Mouse (Mus musculus) liver, embryonic 12.5 days (tissue): ENCODE measurements around the gene Grin3b. TPM values are rescaled to one million over a fixed set of nuclear protein-coding genes. Genes with fewer than 3 reads are reported as not detected.

Source experiments
- ATAC-seq: fragments of 200-750 bp; cut with Nextera tagmentation; 2 replicates; pipeline ENCODE4 v1.8.0; 2017; ENCODE audit warnings: moderate number of reproducible peaks, mild to moderate bottlenecking, moderate library complexity
- H3K27ac ChIP-seq: fragments of 300-500 bp; sonication (generic); 2 replicates; pipeline ENCODE4 v1.5.1; 2016; ENCODE audit warnings: mild to moderate bottlenecking
- H3K27me3 ChIP-seq: fragments of 300-500 bp; sonication (generic); replicated peaks from 2 replicates; pipeline ENCODE4 v1.6.1; 2016; ENCODE audit warnings: mild to moderate bottlenecking, moderate library complexity
- H3K36me3 ChIP-seq: fragments of 300-500 bp; sonication (generic); 2 replicates; pipeline ENCODE4 v1.6.1; 2016; ENCODE audit warnings: mild to moderate bottlenecking, moderate library complexity
- H3K4me1 ChIP-seq: fragments of 300-500 bp; sonication (generic); 2 replicates; pipeline ENCODE4 v1.6.1; 2016
- H3K4me2 ChIP-seq: fragments of 300-500 bp; sonication (generic); 2 replicates; pipeline ENCODE4 v1.6.1; 2016; ENCODE audit warnings: mild to moderate bottlenecking, moderate library complexity
- H3K4me3 ChIP-seq: fragments of 300-500 bp; sonication (generic); 2 replicates; pipeline ENCODE4 v1.5.1; 2016; ENCODE audit warnings: mild to moderate bottlenecking, moderate library complexity
- H3K9ac ChIP-seq: fragments of 300-500 bp; sonication (generic); 2 replicates; pipeline ENCODE4 v1.6.1; 2016; ENCODE audit warnings: mild to moderate bottlenecking, moderate library complexity
- H3K9me3 ChIP-seq: fragments of 300-500 bp; sonication (generic); replicated peaks from 2 replicates; pipeline ENCODE4 v1.6.1; 2016; ENCODE audit warnings: mild to moderate bottlenecking, moderate library complexity
- WGBS: fragments of 180-500 bp; shearing (Covaris S2); methylation state at CpG from one replicate; pipeline ENCODE4 v1.1.7; 2016; ENCODE audit not compliant: insufficient replicate concordance; 5-methylcytosine and 5-hydroxymethylcytosine counted together
- polyA plus RNA-seq: library from polyadenylated mRNA; unstranded; fragments of >200 nt; fragmentation: Nextera tagmentation; extraction: Ambion mirVana; gene quantifications from 2 replicates; pipeline ENCODE4 v1.2.1, GENCODE M21; 2016

Grin3b gene
- polyA plus RNA-seq, 1 experiment from 2014 or later, result 0.14 TPM

- ATAC-seq, result no peak
- H3K4me2 ChIP-seq, result no peak overlapping the region
- 0 out of 2 replicates have a peak overlapping the region, but pooled peaks have one; percentile 85 for H3K27ac ChIP-seq
- H3K4me3 ChIP-seq, result no peak overlapping the region
- H3K36me3 ChIP-seq, result peaks cover 66% of the 10 kb centered on the region
- peaks cover 56% of the 10 kb centered on the region for H3K4me1 ChIP-seq
- peaks cover 16% of the 10 kb centered on the region for H3K9me3 ChIP-seq
- peaks cover 24% of the 10 kb centered on the region for H3K27me3 ChIP-seq
- no peak overlapping the region for H3K9ac ChIP-seq
- WGBS, result 57% methylated on average over 28 of the region's 28 CpGs
These were observed 44.2 kb downstream of the Grin3b start for GRCm38 (mm10) chr10:80014484-80015290.

GRCm38 (mm10) chr10:80015583-80015982, 45.1 kb downstream of the Grin3b start:
- WGBS, result 75% methylated on average over 10 of the region's 10 CpGs
- Histone ChIP-seq H3K9ac (peak overlapping the region; percentile 70; the same call in 1 of the 2 replicates), H3K4me3 (no peak overlapping the region), H3K4me2 (no peak overlapping the region), H3K4me1 (peaks cover 65% of the 10 kb centered on the region), H3K27me3 (peaks cover 24% of the 10 kb centered on the region), H3K27ac (peak overlapping the region; percentile 85), H3K36me3 (peaks cover 65% of the 10 kb centered on the region), H3K9me3 (peaks cover 7% of the 10 kb centered on the region)
- ATAC-seq, result no peak

GRCm38 (mm10) chr10:80016511-80016910, 46.0 kb downstream of the Grin3b start, which contains the start of gene Arhgap45:
Gene Arhgap45 (plus strand): TSS chr10:80016653.
- H3K4me3 ChIP-seq, result peak within 1 kb of the TSS; percentile 62
- H3K4me2 ChIP-seq, result peak within 1 kb of the TSS; percentile 82
- peaks cover 65% of the 10 kb centered on the region for H3K36me3 ChIP-seq
- H3K9me3 ChIP-seq, result no peaks in the 10 kb centered on the region
- peaks cover 68% of the 10 kb centered on the region for H3K4me1 ChIP-seq
- H3K9ac ChIP-seq, result peak within 1 kb of the TSS; percentile 70
- WGBS, result 18% methylated on average over 11 of the region's 11 CpGs
- peak; percentile 74 for ATAC-seq
- H3K27me3 ChIP-seq, result peaks cover 24% of the 10 kb centered on the region
- peak within 1 kb of the TSS; percentile 85 for H3K27ac ChIP-seq

DNA sequence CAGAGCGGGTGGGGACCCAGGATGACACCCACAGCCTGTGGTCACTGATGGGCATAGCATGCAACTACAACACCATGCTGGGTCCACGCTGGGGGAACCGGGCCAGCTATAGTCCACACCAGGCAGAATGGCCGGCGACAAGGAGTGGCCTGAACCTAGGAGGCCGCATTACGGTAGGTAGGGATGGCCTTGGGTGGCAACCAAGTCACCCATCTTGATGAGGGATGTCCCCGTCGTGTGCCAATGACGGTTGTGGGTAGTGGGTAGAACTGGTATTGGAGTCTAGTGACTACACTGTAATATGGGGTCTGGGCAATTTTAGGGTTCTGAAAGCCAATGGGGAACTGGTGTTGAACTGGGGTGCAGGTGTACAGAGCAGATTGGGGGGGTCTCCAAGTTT, 46.4 kb downstream of the Grin3b start:
- WGBS, result 33% methylated on average over 10 of the region's 10 CpGs
- H3K4me3 ChIP-seq, result peak overlapping the region; percentile 62
- no peaks in the 10 kb centered on the region for H3K9me3 ChIP-seq

DNA sequence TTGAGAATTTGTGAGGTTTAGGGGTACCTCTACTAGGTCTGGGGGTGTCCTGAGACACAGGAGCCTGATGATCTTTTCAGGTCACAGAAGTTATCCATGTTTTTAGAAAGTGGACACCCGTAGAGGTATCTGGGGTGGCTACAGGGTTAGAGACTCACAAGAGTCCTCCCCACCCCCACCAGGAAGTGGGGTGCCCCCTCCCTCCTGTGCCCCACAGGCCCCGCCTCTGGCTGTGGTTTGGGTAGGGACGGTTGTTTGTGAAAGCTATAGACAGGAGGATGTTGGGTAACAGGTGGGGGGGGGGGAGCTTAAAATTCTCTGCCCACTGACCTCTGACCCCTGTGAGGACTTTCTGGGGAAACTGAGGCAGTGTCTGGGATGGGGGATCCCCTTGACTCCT, 46.8 kb downstream of the Grin3b start:
- peaks cover 68% of the 10 kb centered on the region for H3K4me1 ChIP-seq
- peak; percentile 31; the same call in 1 of the 2 replicates for ATAC-seq
- WGBS, result 8% methylated on average over 3 of the region's 3 CpGs
- peaks cover 24% of the 10 kb centered on the region for H3K27me3 ChIP-seq
- peak overlapping the region; percentile 62 for H3K4me3 ChIP-seq
- H3K27ac ChIP-seq, result peak overlapping the region; percentile 85
- peak overlapping the region; percentile 82 for H3K4me2 ChIP-seq
- H3K36me3 ChIP-seq, result peaks cover 65% of the 10 kb centered on the region
- peak overlapping the region; percentile 70 for H3K9ac ChIP-seq
- no peaks in the 10 kb centered on the region for H3K9me3 ChIP-seq

More for the DNA sequence above, 46.4 kb downstream of the Grin3b start:
- peak overlapping the region; percentile 70 for H3K9ac ChIP-seq
- peaks cover 24% of the 10 kb centered on the region for H3K27me3 ChIP-seq
- peak overlapping the region; percentile 82 for H3K4me2 ChIP-seq
- H3K4me1 ChIP-seq, result peaks cover 68% of the 10 kb centered on the region
- peaks cover 65% of the 10 kb centered on the region for H3K36me3 ChIP-seq
- peak overlapping the region; percentile 85 for H3K27ac ChIP-seq
- ATAC-seq, result peak; percentile 21

DNA sequence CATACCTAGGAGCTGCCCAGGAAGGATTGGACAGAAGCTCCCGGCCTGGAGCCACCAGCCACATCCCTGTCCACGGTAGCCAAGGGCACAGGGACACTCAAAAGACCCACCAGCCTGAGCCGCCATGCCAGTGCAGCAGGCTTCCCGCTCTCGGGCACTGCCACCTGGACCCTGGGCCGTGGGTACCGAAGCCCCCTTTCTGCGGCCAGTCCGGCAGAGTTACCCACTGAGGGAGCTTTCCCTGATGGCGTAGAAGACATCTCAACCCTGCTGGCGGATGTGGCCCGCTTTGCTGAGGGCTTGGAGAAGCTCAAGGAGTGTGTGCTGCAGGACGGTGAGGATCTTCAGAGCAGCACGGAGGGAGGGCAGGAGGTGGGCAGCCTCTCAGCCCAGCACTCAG, 47.3 kb downstream of the Grin3b start:
- no peak for ATAC-seq
- peaks cover 65% of the 10 kb centered on the region for H3K36me3 ChIP-seq
- peaks cover 24% of the 10 kb centered on the region for H3K27me3 ChIP-seq
- peaks cover 69% of the 10 kb centered on the region for H3K4me1 ChIP-seq
- peak overlapping the region; percentile 82 for H3K4me2 ChIP-seq
- peak overlapping the region; percentile 70 for H3K9ac ChIP-seq
- no peaks in the 10 kb centered on the region for H3K9me3 ChIP-seq
- peak overlapping the region; percentile 62 for H3K4me3 ChIP-seq
- H3K27ac ChIP-seq, result peak overlapping the region; percentile 85
- WGBS, result 37% methylated on average over 14 of the region's 14 CpGs

DNA sequence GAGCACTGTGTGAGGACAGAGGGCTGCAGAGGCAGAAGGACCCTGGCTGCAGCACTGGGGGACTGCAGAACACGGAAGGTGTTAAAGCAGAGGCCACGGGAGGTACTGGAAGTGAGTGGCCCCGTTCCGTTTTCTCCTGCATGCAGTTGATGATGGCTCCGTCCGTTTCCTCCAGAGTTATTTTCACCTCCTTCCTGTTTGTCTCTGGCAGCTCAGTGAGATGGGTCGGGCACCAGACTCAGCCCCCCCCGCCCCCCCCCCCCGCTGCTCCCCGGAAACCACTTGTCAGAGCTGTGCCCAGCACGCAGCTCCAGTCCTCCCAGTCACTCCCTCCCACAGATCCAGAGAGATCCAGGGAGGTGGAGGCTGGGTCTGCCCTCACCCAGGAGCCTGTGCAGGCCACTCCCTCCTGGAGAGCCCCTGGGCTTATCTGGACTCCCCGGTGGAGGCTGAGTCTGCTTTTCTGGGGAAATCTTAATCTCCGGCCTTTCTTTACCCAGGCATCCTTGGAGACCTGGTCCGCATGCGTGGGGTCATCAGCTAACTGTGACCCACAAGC, 48.3 kb downstream of the Grin3b start:
- Histone ChIP-seq H3K4me2 (peak overlapping the region; percentile 73), H3K36me3 (peaks cover 62% of the 10 kb centered on the region), H3K9me3 (no peaks in the 10 kb centered on the region), H3K4me1 (peaks cover 73% of the 10 kb centered on the region), H3K27me3 (peaks cover 15% of the 10 kb centered on the region), H3K4me3 (peak overlapping the region; percentile 35), H3K9ac (peak overlapping the region; percentile 56), H3K27ac (peak overlapping the region; percentile 84)
- WGBS, result 8% methylated on average over 13 of the region's 15 CpGs
- peak; percentile 74 for ATAC-seq

- peaks cover 7% of the 10 kb centered on the region for H3K27me3 ChIP-seq
- no peaks in the 10 kb centered on the region for H3K9me3 ChIP-seq
- H3K4me2 ChIP-seq, result peak overlapping the region; percentile 73
- H3K9ac ChIP-seq, result peak overlapping the region; percentile 56
- peaks cover 59% of the 10 kb centered on the region for H3K36me3 ChIP-seq
- H3K4me1 ChIP-seq, result peaks cover 73% of the 10 kb centered on the region
- peak overlapping the region; percentile 35 for H3K4me3 ChIP-seq
- peak overlapping the region; percentile 84 for H3K27ac ChIP-seq
- WGBS, result 56% methylated on average over 20 of the region's 20 CpGs
- ATAC-seq, result peak; percentile 40
These were observed 49.1 kb downstream of the Grin3b start for GRCm38 (mm10) chr10:80019471-80020131.

DNA sequence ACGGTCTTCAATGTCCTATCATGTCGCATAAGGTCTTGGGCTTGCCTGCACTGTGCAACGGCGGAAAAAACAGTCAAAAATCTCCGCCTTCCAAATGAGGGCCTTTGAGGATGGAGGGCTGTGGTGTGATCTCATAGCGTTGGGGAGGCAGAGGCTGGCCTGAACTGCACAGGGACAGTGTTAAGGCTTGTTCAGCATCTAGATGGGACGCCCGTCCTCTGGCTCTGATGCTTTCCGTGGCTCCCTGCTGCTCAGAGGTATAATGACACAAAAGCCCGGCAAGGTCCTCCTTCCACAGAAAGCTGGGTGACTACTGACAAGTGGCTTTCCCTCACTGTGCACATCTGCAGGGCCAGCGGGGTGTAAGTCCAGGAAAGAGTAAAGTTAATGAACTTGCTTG, 49.7 kb downstream of the Grin3b start:
- H3K9ac ChIP-seq, result no peak overlapping the region
- H3K4me1 ChIP-seq, result peaks cover 73% of the 10 kb centered on the region
- H3K36me3 ChIP-seq, result peaks cover 59% of the 10 kb centered on the region
- no peaks in the 10 kb centered on the region for H3K9me3 ChIP-seq
- 67% methylated on average over 11 of the region's 11 CpGs for WGBS
- ATAC-seq, result no peak
- H3K4me3 ChIP-seq, result no peak overlapping the region; the same call in 1 of the 2 replicates
- H3K4me2 ChIP-seq, result peak overlapping the region; percentile 73
- peaks cover 1% of the 10 kb centered on the region; the same call in 1 of the 2 replicates for H3K27me3 ChIP-seq
- H3K27ac ChIP-seq, result peak overlapping the region; percentile 32; the same call in 1 of the 2 replicates

- 80% methylated on average over 18 of the region's 18 CpGs for WGBS
- Histone ChIP-seq H3K4me3 (no peak overlapping the region), H3K4me1 (peaks cover 74% of the 10 kb centered on the region), H3K36me3 (peaks cover 59% of the 10 kb centered on the region), H3K9ac (no peak overlapping the region), H3K9me3 (no peaks in the 10 kb centered on the region), H3K27ac (no peak overlapping the region), H3K4me2 (peak overlapping the region; percentile 73; the same call in 1 of the 2 replicates), H3K27me3 (no peaks in the 10 kb centered on the region)
- no peak for ATAC-seq
These were observed 50.2 kb downstream of the Grin3b start for GRCm38 (mm10) chr10:80020603-80021319.

- H3K4me3 ChIP-seq, result no peak overlapping the region
- peaks cover 60% of the 10 kb centered on the region for H3K36me3 ChIP-seq
- H3K27me3 ChIP-seq, result no peaks in the 10 kb centered on the region
- ATAC-seq, result no peak
- H3K4me1 ChIP-seq, result peaks cover 74% of the 10 kb centered on the region
- no peak overlapping the region for H3K4me2 ChIP-seq
- no peak overlapping the region for H3K9ac ChIP-seq
- no peak overlapping the region for H3K27ac ChIP-seq
- WGBS, result 86% methylated on average over 13 of the region's 13 CpGs
- no peaks in the 10 kb centered on the region for H3K9me3 ChIP-seq
These were observed 50.8 kb downstream of the Grin3b start for GRCm38 (mm10) chr10:80021320-80021641.
